Mouse (Mus musculus) CH12.LX (cell line): ENCODE measurements around the gene Fmn2. TPM values are rescaled to one million over a fixed set of nuclear protein-coding genes. Genes with fewer than 3 reads are reported as not detected.

Source experiments
- DNase-seq: peaks from one replicate; pipeline ENCODE4 v3.0.0-alpha.2; 2013; ENCODE audit errors: extremely low read depth
- H3K27ac ChIP-seq: 2 replicates; pipeline ENCODE4 v1.5.1; 2012; ENCODE audit warnings: low read depth, mild to moderate bottlenecking, control low read depth, moderate library complexity; ENCODE audit not compliant: insufficient read depth
- H3K27me3 ChIP-seq: replicated peaks from 2 replicates; pipeline ENCODE3; 2012; ENCODE audit warnings: inconsistent platforms
- H3K36me3 ChIP-seq, 2 experiments: replicated peaks in 1 of 2; 2 replicates each; pipeline versions ENCODE3 to v1.6.1; 2012; ENCODE audit warnings: inconsistent platforms in 1 of 2, low read length in 1 of 2, mild to moderate bottlenecking in 1 of 2, mixed read lengths in 1 of 2, moderate library complexity in 1 of 2; ENCODE audit not compliant: control insufficient read depth in 1 of 2, insufficient read depth in 1 of 2
- H3K4me1 ChIP-seq, 2 experiments: 2 replicates each; pipeline ENCODE4 v1.6.1; 2012; ENCODE audit warnings: inconsistent platforms in 1 of 2, moderate library complexity in 1 of 2; ENCODE audit not compliant: insufficient read depth in 2 of 2, control insufficient read depth in 1 of 2
- H3K4me2 ChIP-seq: 2 replicates; pipeline ENCODE4 v1.6.1; 2012; ENCODE audit warnings: low read depth, mild to moderate bottlenecking, control low read depth; ENCODE audit not compliant: poor library complexity, insufficient read depth, severe bottlenecking
- H3K4me3 ChIP-seq, 3 experiments: fragments of 150-350 bp in 1 of 3; sonication (generic) in 1 of 3; replicated peaks in 1 of 3; 2 replicates each; pipeline versions ENCODE3 to v1.5.1; 2011 to 2012; ENCODE audit warnings: low read depth in 2 of 3, low read length in 2 of 3, mild to moderate bottlenecking in 2 of 3, moderate library complexity in 2 of 3, control low read depth in 1 of 3, improper control_type of control experiment in 1 of 3, inconsistent platforms in 1 of 3, mixed read lengths in 1 of 3; ENCODE audit not compliant: poor library complexity in 1 of 3
- H3K79me2 ChIP-seq: replicated peaks from 2 replicates; pipeline ENCODE4 v1.6.1; 2012; ENCODE audit warnings: mild to moderate bottlenecking, moderate library complexity; ENCODE audit not compliant: control insufficient read depth, poor library complexity, insufficient read depth, severe bottlenecking; ENCODE audit errors: extremely low read depth
- H3K9ac ChIP-seq: 2 replicates; pipeline ENCODE4 v1.6.1; 2012; ENCODE audit warnings: low read depth, mild to moderate bottlenecking, control low read depth, moderate library complexity; ENCODE audit not compliant: insufficient read depth
- H3K9me3 ChIP-seq: replicated peaks from 2 replicates; pipeline ENCODE3; 2012; ENCODE audit warnings: low read length, inconsistent platforms, mixed read lengths
- BHLHE40 ChIP-seq: IDR thresholded peaks from 2 replicates; pipeline ENCODE4 v1.6.1; 2011; ENCODE audit warnings: mild to moderate bottlenecking, low read depth, low read length, improper control_type of control experiment
- CHD1 ChIP-seq: IDR thresholded peaks from 2 replicates; pipeline ENCODE4 v1.6.1; 2012; ENCODE audit warnings: low read depth, low read length, improper control_type of control experiment, inconsistent platforms
- E2F4 ChIP-seq: IDR thresholded peaks from 2 replicates; pipeline ENCODE4 v1.6.1; 2011; ENCODE audit warnings: low read depth, low read length, improper control_type of control experiment; ENCODE audit not compliant: insufficient replicate concordance
- ETS1 ChIP-seq: conservative IDR thresholded peaks from 2 replicates; pipeline ENCODE4 v1.6.1; 2012; ENCODE audit warnings: low read depth, mild to moderate bottlenecking, inconsistent platforms, low read length, improper control_type of control experiment, moderate library complexity
- HCFC1 ChIP-seq: IDR thresholded peaks from 2 replicates; pipeline ENCODE4 v1.6.1; 2012; ENCODE audit warnings: low read depth, mild to moderate bottlenecking, inconsistent platforms, low read length, improper control_type of control experiment
- JUN ChIP-seq: IDR thresholded peaks from 2 replicates; pipeline ENCODE4 v1.6.1; 2011; ENCODE audit warnings: low read depth, mild to moderate bottlenecking, low read length, improper control_type of control experiment, moderate library complexity; ENCODE audit not compliant: insufficient read depth
- KAT2A ChIP-seq: IDR thresholded peaks from 2 replicates; pipeline ENCODE4 v1.6.1; 2012; ENCODE audit warnings: low read length, improper control_type of control experiment, inconsistent platforms; ENCODE audit not compliant: insufficient replicate concordance
- MAX ChIP-seq: IDR thresholded peaks from 2 replicates; pipeline ENCODE4 v1.6.1; 2011; ENCODE audit warnings: low read length, improper control_type of control experiment
- MAZ ChIP-seq: IDR thresholded peaks from 2 replicates; pipeline ENCODE4 v1.6.1; 2012; ENCODE audit warnings: low read depth, mild to moderate bottlenecking, inconsistent platforms, low read length, improper control_type of control experiment, moderate library complexity
- MXI1 ChIP-seq: IDR thresholded peaks from 2 replicates; pipeline ENCODE4 v1.6.1; 2011; ENCODE audit warnings: mild to moderate bottlenecking, low read depth, low read length, improper control_type of control experiment
- MYC ChIP-seq: IDR thresholded peaks from 2 replicates; pipeline ENCODE4 v1.6.1; 2011; ENCODE audit warnings: low read depth, mild to moderate bottlenecking, improper control_type of control experiment, low read length
- NRF1 ChIP-seq: IDR thresholded peaks from 2 replicates; pipeline ENCODE4 v1.6.1; 2014; ENCODE audit warnings: low read depth, mild to moderate bottlenecking, inconsistent platforms, low read length, improper control_type of control experiment, moderate library complexity
- POLR2A ChIP-seq: IDR thresholded peaks from 2 replicates; pipeline ENCODE4 v1.6.1; 2011; ENCODE audit warnings: low read depth, mild to moderate bottlenecking, improper control_type of control experiment, low read length
- POLR2AphosphoS2 ChIP-seq: IDR thresholded peaks from 2 replicates; pipeline ENCODE4 v1.6.1; 2011; ENCODE audit warnings: low read depth, low read length, improper control_type of control experiment
- RAD21 ChIP-seq: IDR thresholded peaks from 2 replicates; pipeline ENCODE4 v1.6.1; 2011; ENCODE audit warnings: low read depth, mild to moderate bottlenecking, low read length, improper control_type of control experiment, moderate library complexity
- RCOR1 ChIP-seq: conservative IDR thresholded peaks from 2 replicates; pipeline ENCODE4 v1.6.1; 2012; ENCODE audit warnings: low read depth, mild to moderate bottlenecking, inconsistent platforms, low read length, improper control_type of control experiment
- SIN3A ChIP-seq: IDR thresholded peaks from 2 replicates; pipeline ENCODE4 v1.6.1; 2012; ENCODE audit warnings: low read length, improper control_type of control experiment, inconsistent platforms
- TBP ChIP-seq: conservative IDR thresholded peaks from 2 replicates; pipeline ENCODE4 v1.6.1; 2011; ENCODE audit warnings: low read depth, low read length, improper control_type of control experiment
- TCF12 ChIP-seq: IDR thresholded peaks from 2 replicates; pipeline ENCODE4 v1.6.1; 2014; ENCODE audit warnings: low read depth, mild to moderate bottlenecking, inconsistent platforms, low read length, improper control_type of control experiment
- USF1 ChIP-seq: IDR thresholded peaks from 2 replicates; pipeline ENCODE4 v1.6.1; 2014; ENCODE audit warnings: low read depth, mild to moderate bottlenecking, inconsistent platforms, low read length, improper control_type of control experiment
- USF2 ChIP-seq: conservative IDR thresholded peaks from 2 replicates; pipeline ENCODE4 v1.6.1; 2011; ENCODE audit warnings: low read depth, low read length, improper control_type of control experiment
- ZC3H11A ChIP-seq: IDR thresholded peaks from 2 replicates; pipeline ENCODE4 v1.6.1; 2012; ENCODE audit warnings: low read depth, mild to moderate bottlenecking, inconsistent platforms, low read length, improper control_type of control experiment
- ZKSCAN1 ChIP-seq: IDR thresholded peaks from 2 replicates; pipeline ENCODE4 v1.6.1; 2012; ENCODE audit warnings: low read depth, inconsistent platforms, low read length, improper control_type of control experiment, borderline replicate concordance
- ZNF384 ChIP-seq: IDR thresholded peaks from 2 replicates; pipeline ENCODE4 v1.6.1; 2012; ENCODE audit warnings: low read depth, low read length, improper control_type of control experiment, inconsistent platforms
- dilution Hi-C: fragments of 300-500 bp; cut with MboI; formaldehyde crosslinking; loops from 2 replicates; pipeline ENCODE4 v1.14.3; 2020; ENCODE audit warnings: low sequenced_read_pairs; ENCODE audit not compliant: extremely low pct_unique_long_range_greater_than_20kb, extremely low pct_ligation_motif_present
- in situ Hi-C: fragments of 300-500 bp; cut with MboI; formaldehyde crosslinking; loops from 3 replicates; pipeline ENCODE4 v1.14.3; 2019; ENCODE audit warnings: low sequenced_read_pairs, low pct_ligation_motif_present, low pct_unique_long_range_greater_than_20kb, mixed read lengths
- polyA plus RNA-seq: library from polyadenylated mRNA; unstranded; fragments of >175 nt; gene quantifications from 2 replicates; pipeline ENCODE4 v1.2.1, GENCODE M21; 2012; ENCODE audit warnings: low read depth; ENCODE audit not compliant: insufficient read length
- total RNA-seq, 2 experiments: library from RNA; depleted of rRNA; stranded (reverse); fragments of 300-350 nt in 1 of 2; fragments of >200 nt in 1 of 2; gene quantifications; 2 replicates each; pipeline ENCODE4 v1.2.3; 2012 to 2014

The Fmn2 gene
- 0.21 and 0.25 TPM in 2 replicates for total RNA-seq (2012; rRNA removed)
- total RNA-seq (2014; rRNA removed), result 0.39 and 0.51 TPM in 2 replicates
- 1.5 and 1.6 TPM in 2 replicates for polyA plus RNA-seq

GRCm38 (mm10) chr1:174501661-174502030 lies at the start of gene Fmn2:
Fmn2 (plus strand) TSS chr1:174501825.
- TF ChIP-seq POLR2A (peak; percentile 40; the same call in 1 of the 2 replicates), TCF12 (peak; percentile 73; the same call in 1 of the 2 replicates), BHLHE40 (0 out of 2 replicates have a peak, but pooled peaks have one; percentile 31), NRF1 (peak; percentile 75), USF2 (no peak), JUN (no peak), MAZ (no peak), KAT2A (no peak), ETS1 (peak; percentile 9; the same call in 1 of the 2 replicates), MXI1 (no peak), MAX (0 out of 2 replicates have a peak, but pooled peaks have one; percentile 26)
- dilution Hi-C loops, result no loop called here
- Histone ChIP-seq H3K9ac (peak within 1 kb of the TSS; percentile 58), H3K4me2 (peak within 1 kb of the TSS; percentile 99), H3K9me3 (peaks cover 10% of the 10 kb centered on the region), H3K79me2 (no peaks in the 10 kb centered on the region), H3K36me3 (peaks cover 0 to 3% of the 10 kb centered on the region in 2 experiments), H3K27me3 (no peaks in the 10 kb centered on the region), H3K4me3 (peak within 1 kb of the TSS in 2 of 3 experiments; percentile 61 to 68), H3K4me1 (peaks cover 5 to 14% of the 10 kb centered on the region in 2 experiments; a peak in 3 of 4 replicates), H3K27ac (no peak within 1 kb of the TSS)
- DNase-seq, result peak; percentile 76
- in situ Hi-C loops, result no loop called here

GRCm38 (mm10) chr1:174455100-174455499 lies 46.5 kb upstream of the Fmn2 start:
- Histone ChIP-seq H3K9me3 (no peaks in the 10 kb centered on the region), H3K27ac (no peak overlapping the region), H3K4me1 (no peaks in the 10 kb centered on the region), H3K4me2 (no peak overlapping the region), H3K36me3 (no peaks in the 10 kb centered on the region), H3K4me3 (no peak overlapping the region), H3K79me2 (no peaks in the 10 kb centered on the region), H3K9ac (no peak overlapping the region)
- in situ Hi-C loops (loop anchor here (25.0 kb wide), 2 partner anchors 107 to 268 kb away; no protein-coding TSS in a partner anchor), dilution Hi-C loops (no loop called here)
- DNase-seq, result no peak
- TF ChIP-seq JUN (no peak), TBP (no peak), POLR2AphosphoS2 (no peak), MXI1 (no peak), RAD21 (no peak), MYC (no peak), SIN3A (no peak), HCFC1 (no peak), RCOR1 (no peak), TCF12 (no peak), E2F4 (no peak), ZNF384 (no peak), USF1 (no peak), ZKSCAN1 (no peak), CHD1 (no peak), BHLHE40 (no peak), NRF1 (no peak), ZC3H11A (no peak), POLR2A (no peak), KAT2A (no peak)
- TF ChIP-seq, all 38 proteins: peak for 0
- no peaks in the 10 kb centered on the region for H3K27me3 ChIP-seq
